Mouse (Mus musculus) embryonic facial prominence, embryonic 11.5 days (tissue): Measurements from ENCODE around the gene Tmem171. TPM values are rescaled to one million over a fixed set of nuclear protein-coding genes. Genes with fewer than 3 reads are reported as not detected.

Experiments used
- ATAC-seq: fragments of 200-750 bp; cut with Nextera tagmentation; replicated peaks from 2 replicates; pipeline ENCODE4 v1.8.0; 2017; ENCODE audit warnings: low read depth; ENCODE audit not compliant: insufficient number of reproducible peaks, low FRiP score, low TSS enrichment
- DNase-seq: peaks from one replicate; pipeline ENCODE4 v3.0.0-alpha.2; 2015; ENCODE audit warnings: low spot score
- H3K27ac ChIP-seq: fragments of 300-500 bp; sonication (generic); replicated peaks from 2 replicates; pipeline ENCODE4 v1.5.1; 2014; ENCODE audit warnings: mild to moderate bottlenecking, low read depth, low read length, control low read depth
- H3K27me3 ChIP-seq: fragments of 300-500 bp; sonication (generic); 2 replicates; pipeline ENCODE4 v1.6.1; 2014; ENCODE audit warnings: mild to moderate bottlenecking, low read length, moderate library complexity, mixed read lengths; ENCODE audit not compliant: control insufficient read depth, insufficient read depth
- H3K36me3 ChIP-seq: fragments of 300-500 bp; sonication (generic); replicated peaks from 2 replicates; pipeline ENCODE4 v1.6.1; 2014; ENCODE audit warnings: low read depth, mild to moderate bottlenecking, low read length, moderate library complexity, mixed read lengths; ENCODE audit not compliant: control insufficient read depth, insufficient read depth
- H3K4me1 ChIP-seq: fragments of 300-500 bp; sonication (generic); 2 replicates; pipeline ENCODE4 v1.6.1; 2014; ENCODE audit warnings: low read length, mixed read lengths; ENCODE audit not compliant: control insufficient read depth, insufficient read depth
- H3K4me2 ChIP-seq: fragments of 300-500 bp; sonication (generic); 2 replicates; pipeline ENCODE4 v1.6.1; 2014; ENCODE audit warnings: low read depth, mild to moderate bottlenecking, control low read depth, low read length, moderate library complexity
- H3K4me3 ChIP-seq: fragments of 300-500 bp; sonication (generic); 2 replicates; pipeline ENCODE4 v1.5.1; 2014; ENCODE audit warnings: low read depth, low read length, control low read depth
- H3K9ac ChIP-seq: fragments of 300-500 bp; sonication (generic); replicated peaks from 2 replicates; pipeline ENCODE4 v1.6.1; 2014; ENCODE audit warnings: mild to moderate bottlenecking, control low read depth, low read length
- H3K9me3 ChIP-seq: fragments of 300-500 bp; sonication (generic); replicated peaks from 2 replicates; pipeline ENCODE4 v1.6.1; 2016; ENCODE audit warnings: mild to moderate bottlenecking, low read length, inconsistent platforms, mixed read lengths; ENCODE audit not compliant: control insufficient read depth
- WGBS: fragments of 180-500 bp; shearing (Covaris S2); extraction: QIAGEN DNeasy Blood & Tissue Kit; methylation state at CpG from one replicate; pipeline ENCODE4 v1.1.7; 2014; 5-methylcytosine and 5-hydroxymethylcytosine counted together
- polyA plus RNA-seq: library from polyadenylated mRNA; unstranded; fragments of >200 nt; fragmentation: Nextera tagmentation; extraction: Ambion mirVana; gene quantifications from 2 replicates; pipeline ENCODE4 v1.2.1, GENCODE M21; 2014

Gene Tmem171
- polyA plus RNA-seq, 1 experiment from 2014 or later = not detected

- ATAC-seq (no peak), DNase-seq (no peak)
- Histone ChIP-seq H3K27ac (no peak overlapping the region), H3K4me1 (peaks cover 3% of the 10 kb centered on the region; the same call in 1 of the 2 replicates), H3K9ac (no peak overlapping the region), H3K9me3 (no peaks in the 10 kb centered on the region), H3K4me3 (no peak overlapping the region), H3K4me2 (no peak overlapping the region), H3K36me3 (no peaks in the 10 kb centered on the region), H3K27me3 (no peaks in the 10 kb centered on the region)
- 75% methylated on average over 1 of the region's 1 CpGs for WGBS
Measured at GRCm38 (mm10) chr13:98679230-98679629, 15.4 kb downstream of the Tmem171 start.

GRCm38 (mm10) chr13:98673922-98674321 lies 20.7 kb downstream of the Tmem171 start:
- 66% methylated on average over 4 of the region's 4 CpGs for WGBS
- ATAC-seq = no peak
- DNase-seq = no peak
- Histone ChIP-seq H3K27ac (no peak overlapping the region), H3K4me1 (no peaks in the 10 kb centered on the region), H3K4me2 (no peak overlapping the region), H3K4me3 (no peak overlapping the region), H3K9me3 (no peaks in the 10 kb centered on the region), H3K27me3 (no peaks in the 10 kb centered on the region), H3K36me3 (no peaks in the 10 kb centered on the region), H3K9ac (no peak overlapping the region)

GRCm38 (mm10) chr13:98669296-98669695 lies 25.3 kb downstream of the Tmem171 start:
- H3K27ac ChIP-seq = no peak overlapping the region
- no peaks in the 10 kb centered on the region for H3K4me1 ChIP-seq
- ATAC-seq (no peak), DNase-seq (no peak)
- no peaks in the 10 kb centered on the region for H3K27me3 ChIP-seq
- H3K36me3 ChIP-seq = no peaks in the 10 kb centered on the region
- H3K4me2 ChIP-seq = no peak overlapping the region
- no peak overlapping the region for H3K4me3 ChIP-seq
- WGBS = 68% methylated on average over 3 of the region's 3 CpGs
- H3K9me3 ChIP-seq = no peaks in the 10 kb centered on the region
- H3K9ac ChIP-seq = no peak overlapping the region

- H3K4me1 ChIP-seq = no peaks in the 10 kb centered on the region
- no peak overlapping the region for H3K27ac ChIP-seq
- H3K36me3 ChIP-seq = no peaks in the 10 kb centered on the region
- DNase-seq (no peak), ATAC-seq (no peak)
- no peak overlapping the region for H3K4me2 ChIP-seq
- no peak overlapping the region for H3K9ac ChIP-seq
- H3K9me3 ChIP-seq = no peaks in the 10 kb centered on the region
- no peak overlapping the region for H3K4me3 ChIP-seq
- H3K27me3 ChIP-seq = no peaks in the 10 kb centered on the region
- 73% methylated on average over 3 of the region's 3 CpGs for WGBS
Measured at GRCm38 (mm10) chr13:98667316-98667715, 27.3 kb downstream of the Tmem171 start.

GRCm38 (mm10) chr13:98665240-98665639 lies 29.4 kb downstream of the Tmem171 start:
- DNase-seq (no peak), ATAC-seq (no peak)
- H3K9ac ChIP-seq = no peak overlapping the region
- H3K9me3 ChIP-seq = no peaks in the 10 kb centered on the region
- no peak overlapping the region for H3K4me3 ChIP-seq
- no peaks in the 10 kb centered on the region for H3K27me3 ChIP-seq
- WGBS = 88% methylated on average over 10 of the region's 10 CpGs
- H3K36me3 ChIP-seq = no peaks in the 10 kb centered on the region
- no peak overlapping the region for H3K27ac ChIP-seq
- H3K4me1 ChIP-seq = no peaks in the 10 kb centered on the region
- no peak overlapping the region for H3K4me2 ChIP-seq

- Histone ChIP-seq H3K4me3 (no peak overlapping the region), H3K27me3 (no peaks in the 10 kb centered on the region), H3K4me2 (no peak overlapping the region), H3K9me3 (no peaks in the 10 kb centered on the region), H3K9ac (no peak overlapping the region), H3K27ac (no peak overlapping the region), H3K4me1 (no peaks in the 10 kb centered on the region), H3K36me3 (no peaks in the 10 kb centered on the region)
- no peak for ATAC-seq
- WGBS = 84% methylated on average over 4 of the region's 4 CpGs
- DNase-seq = no peak
Measured at GRCm38 (mm10) chr13:98662173-98662675, 32.4 kb downstream of the Tmem171 start.

- H3K4me1 ChIP-seq = no peaks in the 10 kb centered on the region
- WGBS = 88% methylated on average over 16 of the region's 16 CpGs
- no peaks in the 10 kb centered on the region for H3K36me3 ChIP-seq
- H3K9ac ChIP-seq = no peak overlapping the region
- H3K27me3 ChIP-seq = no peaks in the 10 kb centered on the region
- DNase-seq (no peak), ATAC-seq (no peak)
- H3K4me3 ChIP-seq = no peak overlapping the region
- no peak overlapping the region for H3K4me2 ChIP-seq
- no peak overlapping the region for H3K27ac ChIP-seq
- H3K9me3 ChIP-seq = no peaks in the 10 kb centered on the region
Measured at GRCm38 (mm10) chr13:98656034-98656471, 38.6 kb downstream of the Tmem171 start.

GRCm38 (mm10) chr13:98655346-98655745 lies 39.3 kb downstream of the Tmem171 start:
- Histone ChIP-seq H3K9me3 (no peaks in the 10 kb centered on the region), H3K36me3 (no peaks in the 10 kb centered on the region), H3K9ac (no peak overlapping the region), H3K4me2 (no peak overlapping the region), H3K27ac (no peak overlapping the region), H3K4me1 (no peaks in the 10 kb centered on the region), H3K27me3 (no peaks in the 10 kb centered on the region), H3K4me3 (no peak overlapping the region)
- ATAC-seq (no peak), DNase-seq (no peak)
- 90% methylated on average over 4 of the region's 4 CpGs for WGBS
